In genomic region chr17:8523986-8524385, GRCm38 (mm10) we compare ENCODE assay signal across 8 mouse cellular contexts. TPM values are rescaled to one million over a fixed set of nuclear protein-coding genes. Genes with fewer than 3 reads are reported as not detected.
A peak's percentile ranks its signal among the peaks of the same experiment; 100 is the strongest.
DNase-seq lines count a peak whose midpoint lies in the region; ATAC-seq and TF ChIP-seq lines count a peak whose summit lies in the region.
"Had no signal": no experiment of that assay in that cellular context is flagged by ENCODE, and none has a peak within 500 bp of the region (broad histone marks: within the 10 kb centered on the region; RNA-seq: fewer than 3 reads in every experiment).

No protein-coding gene starts in this region.

- peak overlapping the region; percentile 61; the same call in 1 of the 2 replicates for H3K4me2 ChIP-seq in liver, embryonic 12.5 days
- peak overlapping the region; percentile 96 for H3K4me2 ChIP-seq in embryonic facial prominence, embryonic 15.5 days (replicated peaks)
- H3K4me2 ChIP-seq in hindbrain, postnatal 0 days (ENCODE audit: low read depth, low read length), result peak overlapping the region; percentile 91

- peaks cover 12% of the 10 kb centered on the region; the same call in 1 of the 2 replicates for H3K4me1 ChIP-seq in liver, embryonic 12.5 days
- H3K4me1 ChIP-seq in embryonic facial prominence, embryonic 15.5 days, result peaks cover 18% of the 10 kb centered on the region
- H3K4me1 ChIP-seq in hindbrain, postnatal 0 days (ENCODE audit: insufficient read depth, low read length), result peaks cover 13% of the 10 kb centered on the region
- H3K4me1 ChIP-seq in olfactory bulb, adult 2 months (ENCODE audit: control insufficient read depth, insufficient read depth, low read length), result peaks cover 28% of the 10 kb centered on the region

- no peak for ATAC-seq in liver, embryonic 12.5 days
- no peak for ATAC-seq in embryonic facial prominence, embryonic 15.5 days (ENCODE audit: insufficient number of reproducible peaks, low FRiP score, low TSS enrichment, low read depth)
- ATAC-seq in hindbrain, postnatal 0 days, result peak; percentile 28

- TF ChIP-seq POLR2A in olfactory bulb, adult 2 months (IDR thresholded peaks at IDR 0.05; ENCODE audit: insufficient read depth, low read depth, low read length), result no peak

- no peak overlapping the region for H3K4me3 ChIP-seq in liver, embryonic 12.5 days
- H3K4me3 ChIP-seq in embryonic facial prominence, embryonic 15.5 days (replicated peaks), result peak overlapping the region; percentile 52
- peak overlapping the region; percentile 52 for H3K4me3 ChIP-seq in hindbrain, postnatal 0 days (ENCODE audit: low read length)
- H3K4me3 ChIP-seq in olfactory bulb, adult 2 months (ENCODE audit: insufficient read depth, low read depth, low read length), result peak overlapping the region; percentile 58

- peaks cover 81% of the 10 kb centered on the region for H3K27me3 ChIP-seq in liver, embryonic 12.5 days (replicated peaks)
- peaks cover 46% of the 10 kb centered on the region for H3K27me3 ChIP-seq in embryonic facial prominence, embryonic 15.5 days
- H3K27me3 ChIP-seq in hindbrain, postnatal 0 days (ENCODE audit: insufficient read depth, low read length), result no peaks in the 10 kb centered on the region

- H3K36me3 ChIP-seq in liver, embryonic 12.5 days, result no peaks in the 10 kb centered on the region
- H3K36me3 ChIP-seq in embryonic facial prominence, embryonic 15.5 days, result no peaks in the 10 kb centered on the region
- H3K36me3 ChIP-seq in hindbrain, postnatal 0 days (ENCODE audit: insufficient read depth, low read length), result no peaks in the 10 kb centered on the region

- no peak for DNase-seq in liver
- peak; percentile 17 for DNase-seq in hindbrain, postnatal 0 days (ENCODE audit: low spot score)
- DNase-seq in urinary bladder, adult 2 months (ENCODE audit: low spot score), result no peak
- DNase-seq in T-cell, adult 2 months (ENCODE audit: low spot score), result no peak

- H3K9ac ChIP-seq in liver, embryonic 12.5 days, result no peak overlapping the region
- 0 out of 2 replicates have a peak overlapping the region, but pooled peaks have one; percentile 21 for H3K9ac ChIP-seq in embryonic facial prominence, embryonic 15.5 days
- peak overlapping the region; percentile 57 for H3K9ac ChIP-seq in hindbrain, postnatal 0 days (replicated peaks; ENCODE audit: low read length)

- 22% methylated on average over 3 of the region's 3 CpGs for WGBS in liver, embryonic 12.5 days (ENCODE audit: insufficient replicate concordance)
- 30% methylated on average over 3 of the region's 3 CpGs for WGBS in embryonic facial prominence, embryonic 15.5 days
- WGBS in hindbrain, postnatal 0 days, result 12% methylated on average over 3 of the region's 3 CpGs
- 10% methylated on average over 3 of the region's 3 CpGs for WGBS in olfactory bulb, adult 2 months

- H3K27ac ChIP-seq in liver, embryonic 12.5 days, result no peak overlapping the region
- H3K27ac ChIP-seq in embryonic facial prominence, embryonic 15.5 days (replicated peaks), result peak overlapping the region; percentile 22; the same call in 1 of the 2 replicates
- H3K27ac ChIP-seq in hindbrain, postnatal 0 days, result peak overlapping the region; percentile 86
- peak overlapping the region; percentile 78 for H3K27ac ChIP-seq in olfactory bulb, adult 2 months (ENCODE audit: insufficient read depth, low read depth, low read length)

- no peak for TF ChIP-seq CTCF in hindbrain, postnatal 0 days (IDR thresholded peaks at IDR 0.05; ENCODE audit: low read depth)
- no peak for TF ChIP-seq CTCF in olfactory bulb, adult 2 months (IDR thresholded peaks at IDR 0.05; ENCODE audit: insufficient read depth, low read depth, low read length)

- no peaks in the 10 kb centered on the region for H3K9me3 ChIP-seq in liver, embryonic 12.5 days (replicated peaks)
- no peaks in the 10 kb centered on the region for H3K9me3 ChIP-seq in embryonic facial prominence, embryonic 15.5 days (replicated peaks)
- no peaks in the 10 kb centered on the region for H3K9me3 ChIP-seq in hindbrain, postnatal 0 days (ENCODE audit: low read length)

RNA-seq across cellular contexts. Expression of gene Pde10a, which starts 1.2 kb away (rescaled TPM):
- 1.1 and 1.7 TPM in 2 replicates for polyA plus RNA-seq in liver, embryonic 12.5 days (2016; fragmentation: Nextera tagmentation; extraction: Ambion mirVana)
- 3.0 and 3.9 TPM in 2 replicates for polyA plus RNA-seq in embryonic facial prominence, embryonic 15.5 days (2015; fragmentation: Nextera tagmentation; extraction: Ambion mirVana)
- total RNA-seq in hindbrain, postnatal 0 days (2014; rRNA removed), result 37.8 and 38.5 TPM in 2 replicates
- polyA plus RNA-seq in hindbrain, postnatal 0 days (2015; fragmentation: Nextera tagmentation; extraction: Ambion mirVana), result 8.2 and 8.4 TPM in 2 replicates
- polyA plus RNA-seq in olfactory bulb, adult 2 months (2012; ENCODE audit: insufficient read depth, insufficient read length, low replicate concordance, missing spikeins), result not detected in 2 replicates
- 1.7 and 2.4 TPM in 2 replicates for polyA plus RNA-seq in urinary bladder, adult 2 months (2012; rRNA removed)

RNA-seq across cellular contexts. Expression of gene Gm17087, which starts 42.8 kb away (rescaled TPM):
- not detected in 2 replicates for polyA plus RNA-seq in liver, embryonic 12.5 days (2016; fragmentation: Nextera tagmentation; extraction: Ambion mirVana)
- polyA plus RNA-seq in embryonic facial prominence, embryonic 15.5 days (2015; fragmentation: Nextera tagmentation; extraction: Ambion mirVana), result 0.25 TPM in 1 of 2 replicates, not detected in the other
- not detected in 2 replicates for total RNA-seq in hindbrain, postnatal 0 days (2014; rRNA removed)
- polyA plus RNA-seq in hindbrain, postnatal 0 days (2015; fragmentation: Nextera tagmentation; extraction: Ambion mirVana), result not detected in 2 replicates
- not detected in 2 replicates for polyA plus RNA-seq in olfactory bulb, adult 2 months (2012; ENCODE audit: insufficient read depth, insufficient read length, low replicate concordance, missing spikeins)
- polyA plus RNA-seq in urinary bladder, adult 2 months (2012; rRNA removed), result not detected in 2 replicates
- polyA plus RNA-seq: gonadal fat pad, adult 2 months had no signal
